Mouse (Mus musculus) bone marrow, adult 2 months (tissue): Measurements from ENCODE around the gene Smarca4. TPM values are rescaled to one million over a fixed set of nuclear protein-coding genes. Genes with fewer than 3 reads are reported as not detected.

Experiments used
- H3K27ac ChIP-seq: fragments of 200-500 bp; 2 replicates; pipeline ENCODE4 v1.5.1; 2012; ENCODE audit warnings: low read depth, mild to moderate bottlenecking, control low read depth, inconsistent platforms, low read length; ENCODE audit not compliant: control insufficient read depth, poor library complexity, insufficient read depth
- H3K4me1 ChIP-seq: fragments of 200-500 bp; 2 replicates; pipeline ENCODE4 v1.6.1; 2011; ENCODE audit warnings: low read length; ENCODE audit not compliant: control insufficient read depth, insufficient read depth
- H3K4me3 ChIP-seq: fragments of 200-500 bp; replicated peaks from 2 replicates; pipeline ENCODE3; 2011; ENCODE audit warnings: mild to moderate bottlenecking, low read depth, low read length, control low read depth; ENCODE audit not compliant: control insufficient read depth
- CTCF ChIP-seq: fragments of 200-500 bp; IDR thresholded peaks from 2 replicates; pipeline ENCODE4 v1.5.1; 2011; ENCODE audit warnings: low read length, control low read depth; ENCODE audit not compliant: control insufficient read depth, insufficient read depth
- POLR2A ChIP-seq: fragments of 200-500 bp; IDR thresholded peaks from 2 replicates; pipeline ENCODE4 v1.6.1; 2011; ENCODE audit warnings: low read depth, mild to moderate bottlenecking, control low read depth, low read length, borderline replicate concordance; ENCODE audit not compliant: control insufficient read depth
- WGBS: fragments of 180-500 bp; shearing (Covaris S2); methylation state at CpG from one replicate; pipeline ENCODE4 v1.1.7; 2018; 5-methylcytosine and 5-hydroxymethylcytosine counted together
- polyA plus RNA-seq: library from polyadenylated mRNA; stranded (reverse); fragments of >200 nt; gene quantifications from 2 replicates; pipeline ENCODE4 v1.2.4, GENCODE M21; 2011; ENCODE audit warnings: low replicate concordance; ENCODE audit not compliant: missing spikeins, insufficient read depth, insufficient read length

Gene Smarca4
- polyA plus RNA-seq, 1 experiment: 66.3 TPM

GRCm38 (mm10) chr9:21605865-21606264 lies 10.1 kb upstream of the Smarca4 start:
- H3K27ac ChIP-seq: no peak overlapping the region
- WGBS: 77% methylated on average over 5 of the region's 5 CpGs

DNA sequence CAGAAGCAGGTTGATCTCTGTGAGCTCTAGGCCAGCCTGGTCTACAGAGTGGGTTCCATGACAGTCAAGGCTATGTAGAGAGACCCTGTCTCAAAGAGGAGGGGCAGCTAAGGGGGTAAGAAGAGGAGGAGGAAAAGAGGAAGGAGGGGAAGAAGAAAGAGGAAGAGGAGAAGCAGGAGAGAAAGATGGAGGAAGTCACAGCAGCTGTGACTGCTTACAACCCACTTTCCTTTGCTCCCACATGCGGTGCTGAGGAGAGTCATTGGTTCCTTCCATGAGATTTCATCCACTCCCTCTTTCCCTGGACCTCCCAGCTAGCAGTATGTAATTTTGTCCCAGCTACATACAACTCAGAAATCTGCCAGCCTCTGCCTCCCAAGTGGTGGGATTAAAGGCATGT lies 9.3 kb upstream of the Smarca4 start:
- H3K27ac ChIP-seq: no peak overlapping the region
- no peak overlapping the region for H3K4me3 ChIP-seq
- peaks cover 6% of the 10 kb centered on the region for H3K4me1 ChIP-seq
- 17% methylated on average over 1 of the region's 1 CpGs for WGBS
- TF ChIP-seq CTCF (no peak), POLR2A (no peak)

More at GRCm38 (mm10) chr9:21605865-21606264, 10.1 kb upstream of the Smarca4 start:
- Histone ChIP-seq H3K4me1 (peaks cover 6% of the 10 kb centered on the region), H3K4me3 (no peak overlapping the region)
- no peak for TF ChIP-seq POLR2A
- TF ChIP-seq CTCF: no peak

- 18% methylated on average over 1 of the region's 1 CpGs for WGBS
- Histone ChIP-seq H3K27ac (no peak overlapping the region), H3K4me1 (peaks cover 6% of the 10 kb centered on the region), H3K4me3 (no peak overlapping the region)
- TF ChIP-seq CTCF (no peak), POLR2A (no peak)
Observed at GRCm38 (mm10) chr9:21609861-21610260, 6.1 kb upstream of the Smarca4 start.

DNA sequence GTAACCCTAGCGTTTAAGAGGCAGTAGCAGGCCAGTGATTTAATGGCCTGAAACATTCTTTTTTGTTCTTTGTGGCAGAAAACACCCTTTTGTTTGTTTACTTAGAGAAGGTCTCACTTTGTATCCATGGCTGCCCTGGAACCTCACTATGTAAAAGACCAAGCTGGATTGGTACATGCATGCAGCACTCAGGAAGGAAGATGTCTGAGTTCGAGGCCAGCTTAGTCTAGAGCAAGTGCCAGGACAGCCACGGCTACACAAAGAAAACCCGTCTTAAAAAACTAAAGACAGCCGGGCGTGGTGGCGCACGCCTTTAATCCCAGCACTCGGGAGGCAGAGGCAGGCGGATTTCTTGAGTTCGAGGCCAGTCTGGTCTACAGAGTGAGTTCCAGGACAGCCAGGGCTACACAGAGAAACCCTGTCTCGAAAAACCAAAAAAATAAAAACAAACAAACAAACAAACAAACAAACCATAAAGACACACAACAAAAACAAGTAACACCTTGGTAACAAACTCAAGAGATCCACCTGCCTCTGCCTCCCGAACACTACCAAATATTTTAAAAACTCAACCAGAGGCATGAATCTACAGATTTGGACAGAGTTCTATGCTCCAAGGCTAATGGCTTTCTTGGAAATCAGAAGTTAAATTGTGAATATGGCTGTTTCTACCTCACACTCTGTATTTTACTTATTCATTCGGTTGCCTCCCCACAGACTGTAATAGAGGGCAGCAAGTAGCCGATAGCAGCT lies 929 bp upstream of the Smarca4 start:
- peak overlapping the region; percentile 97 for H3K27ac ChIP-seq
- TF ChIP-seq POLR2A (no peak), CTCF (no peak)
- peak overlapping the region; percentile 89 for H3K4me3 ChIP-seq
- H3K4me1 ChIP-seq: peaks cover 7% of the 10 kb centered on the region
- 59% methylated on average over 15 of the region's 15 CpGs for WGBS

DNA sequence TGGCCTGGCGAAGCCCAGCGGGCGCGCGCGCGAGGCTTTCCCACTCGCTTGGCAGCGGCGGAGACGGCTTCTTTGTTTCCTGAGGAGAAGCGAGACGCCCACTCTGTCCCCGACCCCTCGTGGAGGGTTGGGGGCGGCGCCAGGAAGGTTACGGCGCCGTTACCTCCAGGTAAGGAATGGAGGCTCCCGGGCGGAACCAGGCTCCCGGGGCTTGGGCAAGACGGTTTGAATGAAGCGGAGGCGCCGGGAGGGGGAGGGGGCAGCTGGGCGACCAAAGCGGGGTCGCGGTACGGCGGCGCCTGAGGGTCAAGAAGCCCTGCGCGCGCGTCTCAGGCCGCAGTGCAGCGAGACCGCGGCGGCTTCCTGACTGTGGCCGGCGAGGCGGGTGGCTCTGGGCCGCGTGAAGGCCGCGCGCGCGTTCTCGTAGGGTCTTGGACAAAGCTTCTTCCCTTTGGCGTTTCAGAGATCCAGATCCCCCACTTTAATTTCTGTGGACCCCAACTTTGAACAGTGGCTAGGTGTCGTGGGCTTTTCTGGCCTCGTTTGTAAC lies 338 bp downstream of the Smarca4 start:
- peak; percentile 66; the same call in 1 of the 2 replicates for TF ChIP-seq POLR2A
- TF ChIP-seq CTCF: no peak
- H3K4me1 ChIP-seq: peaks cover 4% of the 10 kb centered on the region; the same call in 1 of the 2 replicates
- WGBS: under 1% methylated on average over 57 of the region's 57 CpGs
- H3K27ac ChIP-seq: peak overlapping the region; percentile 97
- H3K4me3 ChIP-seq: peak overlapping the region; percentile 89

DNA sequence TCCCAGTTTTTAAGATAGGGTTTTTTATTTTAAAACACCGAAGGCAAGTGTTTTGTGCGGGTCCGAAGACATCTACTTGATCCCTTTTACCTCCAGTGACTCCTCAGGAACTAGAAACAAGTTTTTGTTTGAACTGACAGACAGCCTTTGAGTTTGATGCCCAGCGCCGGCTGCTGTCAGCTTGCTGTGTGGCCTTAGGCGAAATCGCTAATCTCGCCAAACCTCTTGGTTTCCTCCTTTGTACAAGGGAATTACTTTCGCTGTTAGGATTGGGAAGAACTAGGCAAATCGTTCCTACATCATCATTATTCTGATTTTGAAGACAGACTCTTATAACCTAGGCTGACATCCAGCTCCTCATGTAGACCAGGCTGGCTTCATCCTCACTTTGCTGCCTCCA lies 1.1 kb downstream of the Smarca4 start:
- Histone ChIP-seq H3K27ac (peak overlapping the region; percentile 49), H3K4me3 (peak overlapping the region; percentile 89), H3K4me1 (peaks cover 4% of the 10 kb centered on the region; the same call in 1 of the 2 replicates)
- no peak for TF ChIP-seq POLR2A
- 3% methylated on average over 10 of the region's 10 CpGs for WGBS

- 54% methylated on average over 4 of the region's 4 CpGs for WGBS
- H3K4me3 ChIP-seq: no peak overlapping the region
- peaks cover 6% of the 10 kb centered on the region; the same call in 1 of the 2 replicates for H3K4me1 ChIP-seq
- no peak overlapping the region for H3K27ac ChIP-seq
- TF ChIP-seq POLR2A (no peak), CTCF (no peak)
Observed at GRCm38 (mm10) chr9:21620229-21620628, 4.3 kb downstream of the Smarca4 start.

DNA sequence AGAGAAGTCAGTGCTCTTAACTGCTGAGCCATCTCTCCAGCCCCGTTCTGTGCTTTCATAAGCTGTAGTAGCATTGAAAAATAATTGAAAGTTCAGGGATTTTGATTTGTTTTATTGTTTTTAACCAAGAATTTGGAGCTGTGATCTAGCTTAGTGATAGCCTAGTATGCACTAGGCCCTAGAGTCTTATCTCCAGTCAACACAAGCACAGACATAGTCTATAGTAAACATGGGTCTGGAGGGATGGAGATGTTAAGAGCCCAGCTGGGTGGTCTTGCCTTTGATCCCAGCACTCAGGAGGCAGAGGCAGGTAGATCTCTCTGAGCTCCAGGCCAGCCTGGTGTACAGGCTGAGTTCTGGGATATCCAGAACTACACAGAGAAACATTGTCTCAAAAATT lies 6.7 kb downstream of the Smarca4 start:
- TF ChIP-seq CTCF (no peak), POLR2A (no peak)
- Histone ChIP-seq H3K4me1 (peaks cover 6% of the 10 kb centered on the region; the same call in 1 of the 2 replicates), H3K27ac (no peak overlapping the region), H3K4me3 (no peak overlapping the region)
- WGBS: 78% methylated on average over 1 of the region's 1 CpGs
